Mouse (Mus musculus) megakaryocyte, embryonic 14.5 days (primary cell): Measurements from ENCODE around the gene Ccdc60.

ENCODE experiments used
- FLI1 ChIP-seq: IDR thresholded peaks from 2 replicates; pipeline ENCODE4 v1.6.1; 2012; ENCODE audit warnings: low read length, inconsistent platforms, mixed read lengths
- GATA1 ChIP-seq: IDR thresholded peaks from 3 replicates; pipeline ENCODE4 v1.6.1; 2012; ENCODE audit warnings: mixed read lengths, low read length, inconsistent platforms, borderline replicate concordance

- no peak for TF ChIP-seq GATA1
- no peak for TF ChIP-seq FLI1
Measured at GRCm38 (mm10) chr5:116336191-116336590, 47.4 kb upstream of the Ccdc60 start.
